In genomic region chr17:33844196-33844595, GRCm38 (mm10) we compare ENCODE assay signal across 12 mouse cellular contexts. TPM values are rescaled to one million over a fixed set of nuclear protein-coding genes. Genes with fewer than 3 reads are reported as not detected.
DNase-seq lines count a peak whose midpoint lies in the region; ATAC-seq lines count a peak whose summit lies in the region.
"Had no signal": no experiment of that assay in that cellular context is flagged by ENCODE, and none has a peak within 500 bp of the region (broad histone marks: within the 10 kb centered on the region; RNA-seq: fewer than 3 reads in every experiment).

No protein-coding gene starts in this region.

- peaks cover 8% of the 10 kb centered on the region; the same call in 1 of the 2 replicates for H3K4me1 ChIP-seq in kidney, embryonic 14.5 days (ENCODE audit: control insufficient read depth, insufficient read depth, low read length)
- H3K4me1 ChIP-seq in embryonic facial prominence, embryonic 10.5 days, result peaks cover 15% of the 10 kb centered on the region
- peaks cover 15% of the 10 kb centered on the region for H3K4me1 ChIP-seq in hindbrain, embryonic 12.5 days
- peaks cover 27% of the 10 kb centered on the region for H3K4me1 ChIP-seq in midbrain, embryonic 13.5 days (replicated peaks)

- no peak for DNase-seq in kidney, postnatal 36 days
- DNase-seq in embryonic facial prominence, embryonic 10.5 days (ENCODE audit: low spot score), result no peak
- DNase-seq in Muller cell, postnatal 12 days (ENCODE audit: inconsistent ontology term), result no peak
- DNase-seq in yolk sac, embryonic 10.5 days (ENCODE audit: low spot score), result no peak
- DNase-seq: adrenal gland, postnatal 36 days had no signal

- H3K4me2 ChIP-seq in kidney, embryonic 14.5 days (replicated peaks; ENCODE audit: low read depth, low read length), result peak overlapping the region; percentile 70
- H3K4me2 ChIP-seq in hindbrain, embryonic 12.5 days (replicated peaks), result peak overlapping the region; percentile 95
- peak overlapping the region; percentile 96 for H3K4me2 ChIP-seq in midbrain, embryonic 13.5 days (replicated peaks)

- WGBS in kidney, embryonic 14.5 days, result 56% methylated on average over 1 of the region's 1 CpGs
- WGBS in embryonic facial prominence, embryonic 10.5 days, result 83% methylated on average over 1 of the region's 1 CpGs
- 87% methylated on average over 1 of the region's 1 CpGs for WGBS in hindbrain, embryonic 12.5 days
- 80% methylated on average over 1 of the region's 1 CpGs for WGBS in midbrain, embryonic 13.5 days

- no peaks in the 10 kb centered on the region for H3K27me3 ChIP-seq in kidney, embryonic 14.5 days (ENCODE audit: control insufficient read depth, insufficient read depth, low read length)
- no peaks in the 10 kb centered on the region for H3K27me3 ChIP-seq in embryonic facial prominence, embryonic 10.5 days (replicated peaks; ENCODE audit: low read depth, poor library complexity, severe bottlenecking)
- no peaks in the 10 kb centered on the region for H3K27me3 ChIP-seq in hindbrain, embryonic 12.5 days
- H3K27me3 ChIP-seq in midbrain, embryonic 13.5 days, result no peaks in the 10 kb centered on the region
- H3K27me3 ChIP-seq: CH12.LX had no signal

- no peaks in the 10 kb centered on the region for H3K9me3 ChIP-seq in kidney, embryonic 14.5 days (ENCODE audit: control insufficient read depth, low read length)
- H3K9me3 ChIP-seq in embryonic facial prominence, embryonic 10.5 days, result no peaks in the 10 kb centered on the region
- H3K9me3 ChIP-seq in hindbrain, embryonic 12.5 days (replicated peaks), result no peaks in the 10 kb centered on the region
- no peaks in the 10 kb centered on the region for H3K9me3 ChIP-seq in midbrain, embryonic 13.5 days

- no peak overlapping the region for H3K27ac ChIP-seq in kidney, embryonic 14.5 days (ENCODE audit: low read depth, low read length)
- H3K27ac ChIP-seq in embryonic facial prominence, embryonic 10.5 days (replicated peaks), result no peak overlapping the region
- no peak overlapping the region for H3K27ac ChIP-seq in hindbrain, embryonic 12.5 days
- H3K27ac ChIP-seq in midbrain, embryonic 13.5 days, result no peak overlapping the region

- ATAC-seq in kidney, embryonic 14.5 days (ENCODE audit: low FRiP score, low TSS enrichment), result no peak
- no peak for ATAC-seq in hindbrain, embryonic 12.5 days (ENCODE audit: low FRiP score)
- ATAC-seq in midbrain, embryonic 13.5 days, result no peak
- no peak for ATAC-seq in monocyte, adult 5-6 weeks (replicated peaks; ENCODE audit: insufficient number of reproducible peaks, low FRiP score, low TSS enrichment, poor library complexity, severe bottlenecking)
- ATAC-seq: inflammation-experienced regulatory T-cells, adult 6 months had no signal

- H3K4me3 ChIP-seq in kidney, embryonic 14.5 days (ENCODE audit: low read length), result peak overlapping the region; percentile 84; the same call in 1 of the 2 replicates
- peak overlapping the region; percentile 95 for H3K4me3 ChIP-seq in embryonic facial prominence, embryonic 10.5 days
- H3K4me3 ChIP-seq in hindbrain, embryonic 12.5 days, result peak overlapping the region; percentile 90
- peak overlapping the region; percentile 88 for H3K4me3 ChIP-seq in midbrain, embryonic 13.5 days (replicated peaks)

- H3K36me3 ChIP-seq in kidney, embryonic 14.5 days (ENCODE audit: control insufficient read depth, insufficient read depth, low read length), result peaks cover 13% of the 10 kb centered on the region
- peaks cover 46% of the 10 kb centered on the region for H3K36me3 ChIP-seq in embryonic facial prominence, embryonic 10.5 days (replicated peaks)
- peaks cover 23% of the 10 kb centered on the region for H3K36me3 ChIP-seq in hindbrain, embryonic 12.5 days
- H3K36me3 ChIP-seq in midbrain, embryonic 13.5 days, result peaks cover 30% of the 10 kb centered on the region

- H3K9ac ChIP-seq in kidney, embryonic 14.5 days (ENCODE audit: low read depth, low read length), result no peak overlapping the region; the same call in 1 of the 2 replicates
- H3K9ac ChIP-seq in hindbrain, embryonic 12.5 days, result peak overlapping the region; percentile 81; the same call in 1 of the 2 replicates
- peak overlapping the region; percentile 85 for H3K9ac ChIP-seq in midbrain, embryonic 13.5 days (replicated peaks)

RNA-seq across cellular contexts. Expression of gene Cd320, which starts 1.3 kb away (rescaled TPM):
- 111 and 121 TPM in 2 replicates for polyA plus RNA-seq in kidney, embryonic 14.5 days (2014; fragmentation: Nextera tagmentation; extraction: Ambion mirVana)
- 97.8 and 98.9 TPM in 2 replicates for polyA plus RNA-seq in embryonic facial prominence, embryonic 10.5 days (2016; fragmentation: Nextera tagmentation; extraction: Ambion mirVana)
- polyA plus RNA-seq in hindbrain, embryonic 12.5 days (2016; fragmentation: Nextera tagmentation; extraction: Ambion mirVana), result 54.6 and 59.4 TPM in 2 replicates
- polyA plus RNA-seq in midbrain, embryonic 13.5 days (2015; fragmentation: Nextera tagmentation; extraction: Ambion mirVana), result 64.0 and 66.9 TPM in 2 replicates
- total RNA-seq in monocyte, adult 5-6 weeks (2017), result 1.1 to 1.5 TPM in 2 of 3 replicates, not detected in the other

RNA-seq across cellular contexts. Expression of gene Ndufa7, which starts 19.8 kb away (rescaled TPM):
- 504 and 675 TPM in 2 replicates for polyA plus RNA-seq in kidney, embryonic 14.5 days (2014; fragmentation: Nextera tagmentation; extraction: Ambion mirVana)
- 469 and 477 TPM in 2 replicates for polyA plus RNA-seq in embryonic facial prominence, embryonic 10.5 days (2016; fragmentation: Nextera tagmentation; extraction: Ambion mirVana)
- 375 and 435 TPM in 2 replicates for polyA plus RNA-seq in hindbrain, embryonic 12.5 days (2016; fragmentation: Nextera tagmentation; extraction: Ambion mirVana)
- polyA plus RNA-seq in midbrain, embryonic 13.5 days (2015; fragmentation: Nextera tagmentation; extraction: Ambion mirVana), result 482 and 516 TPM in 2 replicates
- 107 to 131 TPM (median 117 TPM) in 3 replicates for total RNA-seq in monocyte, adult 5-6 weeks (2017)

RNA-seq across cellular contexts. Expression of gene Rps28, which starts 19.8 kb away (rescaled TPM):
- polyA plus RNA-seq in kidney, embryonic 14.5 days (2014; fragmentation: Nextera tagmentation; extraction: Ambion mirVana), result 1,210 and 1,489 TPM in 2 replicates
- 866 and 898 TPM in 2 replicates for polyA plus RNA-seq in embryonic facial prominence, embryonic 10.5 days (2016; fragmentation: Nextera tagmentation; extraction: Ambion mirVana)
- polyA plus RNA-seq in hindbrain, embryonic 12.5 days (2016; fragmentation: Nextera tagmentation; extraction: Ambion mirVana), result 532 and 694 TPM in 2 replicates
- 704 and 707 TPM in 2 replicates for polyA plus RNA-seq in midbrain, embryonic 13.5 days (2015; fragmentation: Nextera tagmentation; extraction: Ambion mirVana)
- total RNA-seq in monocyte, adult 5-6 weeks (2017), result 887 to 1,482 TPM (median 1,008 TPM) in 3 replicates

RNA-seq across cellular contexts. Expression of gene Gm7029, which starts 29.4 kb away (rescaled TPM):
- not detected in 2 replicates for polyA plus RNA-seq in kidney, embryonic 14.5 days (2014; fragmentation: Nextera tagmentation; extraction: Ambion mirVana)
- not detected in 2 replicates for polyA plus RNA-seq in embryonic facial prominence, embryonic 10.5 days (2016; fragmentation: Nextera tagmentation; extraction: Ambion mirVana)
- polyA plus RNA-seq in hindbrain, embryonic 12.5 days (2016; fragmentation: Nextera tagmentation; extraction: Ambion mirVana), result not detected in 2 replicates
- not detected in 2 replicates for polyA plus RNA-seq in midbrain, embryonic 13.5 days (2015; fragmentation: Nextera tagmentation; extraction: Ambion mirVana)
- total RNA-seq in monocyte, adult 5-6 weeks (2017), result not detected in 3 replicates
- total RNA-seq: adrenal gland, postnatal 36 days; CH12.LX had no signal
- polyA plus RNA-seq: erythroblast, embryonic 14.5 days; inflammation-experienced regulatory T-cells, adult 6 months had no signal

RNA-seq across cellular contexts. Expression of gene Kank3, which starts 33.9 kb away (rescaled TPM):
- 49.9 and 52.1 TPM in 2 replicates for polyA plus RNA-seq in kidney, embryonic 14.5 days (2014; fragmentation: Nextera tagmentation; extraction: Ambion mirVana)
- polyA plus RNA-seq in embryonic facial prominence, embryonic 10.5 days (2016; fragmentation: Nextera tagmentation; extraction: Ambion mirVana), result 25.4 and 29.5 TPM in 2 replicates
- 30.8 and 31.4 TPM in 2 replicates for polyA plus RNA-seq in hindbrain, embryonic 12.5 days (2016; fragmentation: Nextera tagmentation; extraction: Ambion mirVana)
- polyA plus RNA-seq in midbrain, embryonic 13.5 days (2015; fragmentation: Nextera tagmentation; extraction: Ambion mirVana), result 28.6 and 36.2 TPM in 2 replicates
- 8.6 to 12.3 TPM (median 10.3 TPM) in 3 replicates for total RNA-seq in monocyte, adult 5-6 weeks (2017)
